Mouse (Mus musculus) kidney, postnatal 0 days (tissue): ENCODE data around the gene Dlx1. TPM values are rescaled to one million over a fixed set of nuclear protein-coding genes. Genes with fewer than 3 reads are reported as not detected.

Experiments used
- ATAC-seq: fragments of 200-750 bp; cut with Nextera tagmentation; replicated peaks from 2 replicates; pipeline ENCODE4 v1.8.0; 2017; ENCODE audit warnings: low read depth, moderate number of reproducible peaks, moderate TSS enrichment, moderate library complexity; ENCODE audit not compliant: low FRiP score
- DNase-seq: peaks from one replicate; pipeline ENCODE4 v3.0.0-alpha.2; 2016; ENCODE audit warnings: low spot score
- H3K27ac ChIP-seq: fragments of 300-500 bp; sonication (generic); 2 replicates; pipeline ENCODE4 v1.5.1; 2014; ENCODE audit warnings: mild to moderate bottlenecking
- H3K27me3 ChIP-seq: fragments of 300-500 bp; sonication (generic); 2 replicates; pipeline ENCODE4 v1.6.1; 2014; ENCODE audit warnings: low read length, mixed read lengths; ENCODE audit not compliant: insufficient read depth
- H3K36me3 ChIP-seq: fragments of 300-500 bp; sonication (generic); 2 replicates; pipeline ENCODE4 v1.6.1; 2014; ENCODE audit warnings: low read length, mixed read lengths; ENCODE audit not compliant: insufficient read depth
- H3K4me1 ChIP-seq: fragments of 300-500 bp; sonication (generic); replicated peaks from 2 replicates; pipeline ENCODE4 v1.6.1; 2014; ENCODE audit warnings: antibody characterized with exemption, low read length, mixed read lengths; ENCODE audit not compliant: insufficient read depth
- H3K4me2 ChIP-seq: fragments of 300-500 bp; sonication (generic); 2 replicates; pipeline ENCODE4 v1.6.1; 2014; ENCODE audit warnings: mild to moderate bottlenecking, low read length, moderate library complexity, mixed read lengths
- H3K4me3 ChIP-seq: fragments of 300-500 bp; sonication (generic); replicated peaks from 2 replicates; pipeline ENCODE4 v1.5.1; 2014; ENCODE audit warnings: low read depth, low read length
- H3K9ac ChIP-seq: fragments of 300-500 bp; sonication (generic); 2 replicates; pipeline ENCODE4 v1.6.1; 2014; ENCODE audit warnings: low read depth, low read length
- H3K9me3 ChIP-seq: fragments of 300-500 bp; sonication (generic); replicated peaks from 2 replicates; pipeline ENCODE4 v1.6.1; 2016; ENCODE audit warnings: low read length, inconsistent platforms, mixed read lengths
- CTCF ChIP-seq: IDR thresholded peaks from 2 replicates; pipeline ENCODE4 v1.5.1; 2016; ENCODE audit warnings: antibody characterized with exemption, low read depth, mild to moderate bottlenecking, moderate library complexity
- WGBS: fragments of 180-500 bp; shearing (Covaris S2); extraction: QIAGEN DNeasy Blood & Tissue Kit; methylation state at CpG from one replicate; pipeline ENCODE4 v1.1.7; 2014; 5-methylcytosine and 5-hydroxymethylcytosine counted together
- polyA plus RNA-seq: library from polyadenylated mRNA; unstranded; fragments of >200 nt; fragmentation: Nextera tagmentation; extraction: Ambion mirVana; gene quantifications from 2 replicates; pipeline ENCODE4 v1.2.1, GENCODE M21; 2015

The Dlx1 gene
- polyA plus RNA-seq, 1 experiment from 2014 or later, result not detected

- DNase-seq (no peak), ATAC-seq (no peak)
- H3K9ac ChIP-seq, result no peak overlapping the region
- H3K4me2 ChIP-seq, result no peak overlapping the region
- 5% methylated on average over 12 of the region's 12 CpGs for WGBS
- no peak overlapping the region for H3K27ac ChIP-seq
- no peaks in the 10 kb centered on the region for H3K9me3 ChIP-seq
- peaks cover 87% of the 10 kb centered on the region for H3K27me3 ChIP-seq
- H3K36me3 ChIP-seq, result no peaks in the 10 kb centered on the region
- TF ChIP-seq CTCF, result no peak
- peaks cover 7% of the 10 kb centered on the region for H3K4me1 ChIP-seq
- no peak overlapping the region; the same call in 1 of the 2 replicates for H3K4me3 ChIP-seq
These were observed 3.2 kb downstream of the Dlx1 start for GRCm38 (mm10) chr2:71531124-71531590.

- Histone ChIP-seq H3K4me3 (no peak overlapping the region), H3K4me1 (peaks cover 7% of the 10 kb centered on the region), H3K36me3 (no peaks in the 10 kb centered on the region), H3K4me2 (no peak overlapping the region), H3K9me3 (no peaks in the 10 kb centered on the region), H3K27me3 (peaks cover 89% of the 10 kb centered on the region), H3K9ac (no peak overlapping the region), H3K27ac (no peak overlapping the region)
- TF ChIP-seq CTCF, result no peak
- WGBS, result 2% methylated on average over 43 of the region's 43 CpGs
- no peak for ATAC-seq
- DNase-seq, result no peak
These were observed 4.4 kb downstream of the Dlx1 start for GRCm38 (mm10) chr2:71531990-71532970.

GRCm38 (mm10) chr2:71533094-71533493 lies 5.2 kb downstream of the Dlx1 start:
- Histone ChIP-seq H3K36me3 (no peaks in the 10 kb centered on the region), H3K4me1 (peaks cover 7% of the 10 kb centered on the region), H3K4me3 (no peak overlapping the region), H3K9ac (no peak overlapping the region), H3K4me2 (no peak overlapping the region), H3K9me3 (no peaks in the 10 kb centered on the region), H3K27ac (no peak overlapping the region), H3K27me3 (peaks cover 94% of the 10 kb centered on the region)
- DNase-seq (no peak), ATAC-seq (no peak)
- TF ChIP-seq CTCF, result no peak
- WGBS, result 9% methylated on average over 5 of the region's 5 CpGs

GRCm38 (mm10) chr2:71534242-71535052 lies 6.5 kb downstream of the Dlx1 start:
- no peak for TF ChIP-seq CTCF
- H3K4me1 ChIP-seq, result no peaks in the 10 kb centered on the region; the same call in 1 of the 2 replicates
- no peak for ATAC-seq
- 2% methylated on average over 20 of the region's 20 CpGs for WGBS
- H3K27ac ChIP-seq, result no peak overlapping the region
- H3K36me3 ChIP-seq, result no peaks in the 10 kb centered on the region
- no peak overlapping the region for H3K9ac ChIP-seq
- H3K4me3 ChIP-seq, result no peak overlapping the region
- peaks cover 96% of the 10 kb centered on the region for H3K27me3 ChIP-seq
- H3K9me3 ChIP-seq, result no peaks in the 10 kb centered on the region
- H3K4me2 ChIP-seq, result no peak overlapping the region
- DNase-seq, result no peak

GRCm38 (mm10) chr2:71540611-71541417 lies 12.9 kb downstream of the Dlx1 start:
- H3K9ac ChIP-seq, result no peak overlapping the region
- no peak overlapping the region for H3K27ac ChIP-seq
- H3K27me3 ChIP-seq, result peaks cover 86% of the 10 kb centered on the region
- WGBS, result under 1% methylated on average over 46 of the region's 48 CpGs
- H3K4me3 ChIP-seq, result peak overlapping the region; percentile 9; the same call in 1 of the 2 replicates
- ATAC-seq (no peak), DNase-seq (no peak)
- no peaks in the 10 kb centered on the region for H3K9me3 ChIP-seq
- no peaks in the 10 kb centered on the region for H3K36me3 ChIP-seq
- TF ChIP-seq CTCF, result no peak
- H3K4me1 ChIP-seq, result peaks cover 14% of the 10 kb centered on the region; the same call in 1 of the 2 replicates
- H3K4me2 ChIP-seq, result peak overlapping the region; percentile 23; the same call in 1 of the 2 replicates
